Mouse (Mus musculus) kidney, postnatal 4 days (tissue): ENCODE results near the gene Zfp462.

Experiments used
- DNase-seq, 2 experiments: peaks; one replicate each; pipeline ENCODE4 v3.0.0; 2021; ENCODE audit warnings: mixed read lengths in 2 of 2

Gene Zfp462

GRCm38 (mm10) chr4:54998146-54998841 lies 53.4 kb downstream of the Zfp462 start:
- no peak for DNase-seq

GRCm38 (mm10) chr4:54999556-54999955 lies 54.7 kb downstream of the Zfp462 start:
- DNase-seq: no peak

GRCm38 (mm10) chr4:55001386-55001785 lies 56.5 kb downstream of the Zfp462 start:
- DNase-seq: no peak

GRCm38 (mm10) chr4:55003128-55003527 lies 58.3 kb downstream of the Zfp462 start:
- peak in 1 of 2 experiments; percentile 50 for DNase-seq

GRCm38 (mm10) chr4:55005066-55005465 lies 60.2 kb downstream of the Zfp462 start:
- peak; percentile 41 to 67 for DNase-seq

- peak; percentile 49 to 74 for DNase-seq
Observed at GRCm38 (mm10) chr4:55005521-55005969, 60.7 kb downstream of the Zfp462 start.

GRCm38 (mm10) chr4:55006024-55006423 lies 61.2 kb downstream of the Zfp462 start:
- DNase-seq: no peak

- no peak for DNase-seq
Observed at GRCm38 (mm10) chr4:55008616-55009015, 63.8 kb downstream of the Zfp462 start.

GRCm38 (mm10) chr4:55011391-55011790 lies 66.5 kb downstream of the Zfp462 start:
- DNase-seq: no peak

GRCm38 (mm10) chr4:55013563-55014248 lies 68.9 kb downstream of the Zfp462 start:
- DNase-seq: no peak

- DNase-seq: peak; percentile 48 to 60
Observed at GRCm38 (mm10) chr4:55014731-55015463, 70.0 kb downstream of the Zfp462 start.

GRCm38 (mm10) chr4:55015517-55015916 lies 70.7 kb downstream of the Zfp462 start:
- no peak for DNase-seq

- peak; percentile 40 to 57 for DNase-seq
Observed at GRCm38 (mm10) chr4:55026109-55026646, 81.3 kb downstream of the Zfp462 start.

GRCm38 (mm10) chr4:55030401-55030800 lies 85.6 kb downstream of the Zfp462 start:
- no peak for DNase-seq

- no peak for DNase-seq
Observed at GRCm38 (mm10) chr4:55032317-55032930, 87.6 kb downstream of the Zfp462 start.

- no peak for DNase-seq
Observed at GRCm38 (mm10) chr4:55033452-55033851, 88.6 kb downstream of the Zfp462 start.

GRCm38 (mm10) chr4:55038139-55038538 lies 93.3 kb downstream of the Zfp462 start:
- no peak for DNase-seq

GRCm38 (mm10) chr4:55040258-55040964 lies 95.6 kb downstream of the Zfp462 start:
- peak in 1 of 2 experiments; percentile 22 for DNase-seq

GRCm38 (mm10) chr4:55041106-55041730 lies 96.4 kb downstream of the Zfp462 start:
- no peak for DNase-seq

- DNase-seq: no peak
Observed at GRCm38 (mm10) chr4:55042573-55042972, 97.7 kb downstream of the Zfp462 start.

GRCm38 (mm10) chr4:55047266-55047665 lies 102.4 kb downstream of the Zfp462 start:
- DNase-seq: no peak
